Mouse (Mus musculus) left cerebral cortex, postnatal 10 days (tissue): ENCODE measurements at regions not wholly inside any gene's neighbourhood (a gene's known extent, or its start where the extent isn't known, plus 50 kb on each side); places are given as distances from the start of the nearest gene placed in this dataset.
A peak's percentile ranks its signal among the peaks of the same experiment; 100 is the strongest.
"Not testable (repeated sequence)": the region's sequence is repeated elsewhere in the genome, so short reads cannot be mapped to it uniquely, and the experiment has no call there.

Experiments
- DNase-seq, 2 experiments: peaks; one replicate each; pipeline ENCODE4 v3.0.0; 2021 to 2022; ENCODE audit warnings: low spot score in 2 of 2, mixed read lengths in 1 of 2; ENCODE audit errors: extremely low spot score in 1 of 2
- intact Hi-C: fragments of 180-260 bp; cut with DNase I; formaldehyde crosslinking; loops from one replicate; pipeline ENCODE4 v1.15.1; 2025

DNA sequence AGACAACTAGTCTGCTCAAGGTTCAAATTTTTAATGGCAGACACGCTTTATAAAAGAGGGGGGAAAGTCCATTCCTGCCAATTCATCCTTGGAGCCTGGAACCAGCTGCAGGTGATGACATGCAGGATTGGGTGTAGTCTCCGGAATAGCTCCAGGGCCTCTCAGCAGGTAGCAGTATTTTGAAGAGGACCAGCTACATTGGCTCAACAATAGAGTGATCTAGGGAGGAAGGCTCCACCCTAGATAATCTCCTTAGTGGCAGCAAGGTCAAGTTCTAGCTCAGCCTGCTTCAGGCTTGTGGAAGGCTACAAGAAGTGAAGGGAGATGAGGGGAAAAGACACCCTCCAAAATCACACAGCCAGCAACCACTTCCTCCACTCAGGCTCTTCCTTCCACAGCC lies 1405.1 kb downstream of the 4930444P10Rik start:
- intact Hi-C loops, DNase-seq: not testable (repeated sequence)

- intact Hi-C loops, result no loop called here
- DNase-seq, result no peak
Measured at GRCm38 (mm10) chr1:14686172-14686571, 1407.0 kb downstream of the 4930444P10Rik start.

- intact Hi-C loops, result no loop called here
Measured at GRCm38 (mm10) chr1:14680443-14680842, 1412.7 kb downstream of the 4930444P10Rik start.

GRCm38 (mm10) chr1:14672393-14672999 lies 1420.6 kb downstream of the 4930444P10Rik start:
- no peak for DNase-seq
- intact Hi-C loops, result no loop called here

More at GRCm38 (mm10) chr1:14680443-14680842, 1412.7 kb downstream of the 4930444P10Rik start:
- DNase-seq, result no peak

DNA sequence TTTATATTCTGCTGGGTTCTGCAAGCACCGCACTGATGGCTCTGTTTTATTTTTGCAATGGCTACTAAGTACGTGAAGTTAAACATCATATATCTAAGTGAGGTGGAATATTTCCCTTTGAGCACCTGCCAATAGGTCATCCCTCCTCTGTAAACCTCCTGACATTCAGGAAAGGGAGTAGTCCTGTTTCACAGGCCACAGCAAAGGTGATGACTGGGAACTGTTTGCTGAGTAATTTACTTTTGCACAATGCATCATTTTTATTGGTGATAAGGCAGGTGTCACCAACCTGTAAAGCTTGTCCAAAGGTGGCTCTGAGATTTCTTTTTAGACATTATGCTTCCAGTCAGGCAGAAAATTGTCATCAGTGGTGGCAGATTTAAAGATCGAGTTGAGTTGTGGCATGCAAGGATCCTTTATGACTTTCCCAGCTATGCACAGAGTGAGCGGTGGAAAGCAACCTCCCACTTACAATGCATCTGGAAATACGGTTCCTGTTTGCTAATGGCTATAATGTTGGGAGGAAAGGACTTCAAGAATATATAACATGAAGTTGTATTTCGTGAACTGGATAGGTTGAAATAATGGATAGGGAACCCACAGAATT lies 1430.3 kb downstream of the 4930444P10Rik start:
- no peak for DNase-seq
- intact Hi-C loops, result no loop called here

DNA sequence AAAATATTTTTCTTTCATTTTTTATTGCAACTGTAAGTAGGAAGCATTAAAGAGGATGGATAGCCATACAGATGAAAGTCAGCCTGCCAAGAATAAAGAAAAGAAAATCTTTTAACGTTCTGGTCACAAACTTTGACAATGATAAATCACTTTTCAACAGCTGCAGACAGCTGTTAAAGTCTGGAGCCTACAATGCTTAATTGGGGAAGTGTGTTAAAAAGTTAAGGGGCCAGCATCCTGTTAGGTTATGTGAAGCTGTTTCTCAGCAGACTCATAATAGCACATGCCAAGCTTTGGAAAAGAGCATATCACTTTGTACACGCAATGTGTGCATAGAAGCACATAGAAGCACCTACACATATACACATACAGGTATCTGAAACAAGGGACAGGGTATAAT lies 1431.3 kb downstream of the 4930444P10Rik start:
- DNase-seq, result no peak
- intact Hi-C loops, result no loop called here

DNA sequence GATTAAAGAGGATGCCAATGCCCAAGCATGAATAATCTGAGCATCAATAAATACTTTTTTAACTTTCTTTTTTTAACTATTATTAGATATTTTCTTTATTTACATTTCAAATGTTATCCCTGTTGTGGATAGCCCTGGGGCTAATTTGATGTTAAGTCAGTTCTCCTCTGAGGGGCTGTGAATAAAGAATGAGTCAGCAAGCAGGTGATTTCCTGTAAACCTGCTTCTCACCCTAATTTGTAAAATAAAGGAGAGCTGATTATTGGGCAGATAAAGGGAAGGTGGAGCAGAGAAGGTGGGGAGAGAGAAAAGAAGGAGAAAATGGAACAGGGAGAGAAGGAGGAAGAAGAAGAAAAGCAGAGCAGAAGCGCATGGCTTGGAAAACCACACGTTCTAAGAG lies 1442.8 kb downstream of the 4930444P10Rik start:
- no peak for DNase-seq
- intact Hi-C loops, result no loop called here

DNA sequence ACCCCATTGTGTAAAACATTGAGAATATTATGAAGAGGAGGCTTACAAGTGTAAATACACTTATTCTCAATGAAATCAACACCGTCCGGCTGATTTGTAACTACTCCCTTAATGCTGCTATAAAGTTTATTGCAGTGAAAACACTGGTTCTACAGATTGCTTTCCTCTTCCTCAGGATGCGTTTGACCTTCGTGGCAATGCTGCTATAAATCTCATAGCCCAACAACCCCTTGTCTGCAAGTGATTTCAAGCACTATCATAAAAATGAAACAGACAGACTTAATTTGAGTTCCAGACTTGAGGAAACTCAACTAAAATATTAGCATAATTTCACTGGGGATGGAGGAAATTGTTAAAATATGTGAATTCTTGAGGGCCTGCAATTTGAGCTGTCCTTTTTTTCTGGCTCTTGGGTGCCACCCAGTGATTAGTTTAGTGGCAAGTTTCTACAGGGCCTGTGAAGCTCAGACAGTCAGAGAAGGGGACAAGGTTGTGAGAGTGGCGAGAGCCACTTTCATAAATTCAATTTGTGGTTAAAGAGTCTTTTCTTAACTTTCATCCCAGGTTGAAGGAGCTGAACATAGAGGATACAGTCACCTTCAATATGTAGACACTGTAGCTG lies 1457.4 kb downstream of the 4930444P10Rik start:
- intact Hi-C loops, result loop anchor here (2.0 kb wide), 2 partner anchors 845 to 851 kb away; no protein-coding TSS in a partner anchor
- peak; percentile 24 to 38 for DNase-seq

DNA sequence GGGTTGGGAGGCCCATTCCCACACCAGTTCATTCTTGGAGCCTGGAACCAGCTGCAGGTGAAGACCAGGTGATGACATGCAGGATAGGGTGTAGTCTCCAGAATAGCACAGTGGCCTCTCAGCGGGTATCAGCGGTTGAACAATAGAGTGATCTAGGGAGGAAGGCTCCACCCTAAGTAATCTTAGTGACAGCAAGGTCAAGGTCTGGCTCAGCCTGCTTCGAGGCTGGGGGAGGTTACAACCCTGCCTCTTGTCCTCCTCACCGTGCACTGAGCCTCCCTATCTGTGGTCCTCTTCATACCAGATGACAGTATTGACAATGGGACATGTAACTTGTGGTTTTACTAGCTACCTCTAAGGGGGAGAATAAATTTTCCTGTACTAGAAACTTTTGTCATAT lies 1461.1 kb downstream of the 4930444P10Rik start:
- DNase-seq, result no peak
- intact Hi-C loops, result no loop called here

DNA sequence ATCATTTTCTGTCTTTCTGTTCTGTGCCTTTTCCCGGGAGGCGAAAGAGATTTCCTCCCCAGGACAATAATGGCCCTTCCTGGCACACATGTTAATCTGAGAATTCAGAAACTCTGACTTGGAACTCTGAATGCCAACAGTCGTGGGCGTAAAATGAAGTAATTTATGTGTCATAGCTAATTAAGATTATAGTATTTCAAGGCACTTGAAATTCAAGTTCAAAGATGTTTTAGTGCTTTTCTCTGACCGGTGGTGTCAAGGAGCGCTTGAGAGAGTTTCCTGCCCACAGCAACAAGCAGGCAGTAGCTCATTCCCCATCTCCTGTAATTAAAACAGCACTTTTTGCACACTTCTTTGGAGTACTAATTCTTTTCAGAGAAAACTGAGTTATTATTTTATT lies 1465.9 kb downstream of the 4930444P10Rik start:
- intact Hi-C loops, result no loop called here
- no peak for DNase-seq

DNA sequence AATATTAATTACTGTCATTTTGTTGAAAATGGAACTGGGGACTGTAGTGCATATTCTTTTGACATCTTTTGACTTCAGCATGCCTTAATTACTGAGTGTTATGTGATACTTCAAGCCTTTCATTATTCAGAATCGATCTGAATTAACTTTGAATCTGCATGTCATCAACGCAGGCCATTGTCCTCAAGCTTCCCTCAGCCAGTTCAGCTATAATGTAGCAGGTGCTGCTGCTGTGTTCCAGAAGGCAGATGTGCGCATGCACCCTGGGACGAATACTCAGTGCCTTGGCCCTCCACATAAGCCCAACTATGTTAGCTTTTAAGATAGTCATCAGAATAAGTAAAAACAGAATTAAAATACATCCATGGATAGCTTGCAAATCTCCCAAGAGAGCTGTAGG lies 1466.4 kb downstream of the 4930444P10Rik start:
- no peak for DNase-seq
- intact Hi-C loops, result no loop called here

DNA sequence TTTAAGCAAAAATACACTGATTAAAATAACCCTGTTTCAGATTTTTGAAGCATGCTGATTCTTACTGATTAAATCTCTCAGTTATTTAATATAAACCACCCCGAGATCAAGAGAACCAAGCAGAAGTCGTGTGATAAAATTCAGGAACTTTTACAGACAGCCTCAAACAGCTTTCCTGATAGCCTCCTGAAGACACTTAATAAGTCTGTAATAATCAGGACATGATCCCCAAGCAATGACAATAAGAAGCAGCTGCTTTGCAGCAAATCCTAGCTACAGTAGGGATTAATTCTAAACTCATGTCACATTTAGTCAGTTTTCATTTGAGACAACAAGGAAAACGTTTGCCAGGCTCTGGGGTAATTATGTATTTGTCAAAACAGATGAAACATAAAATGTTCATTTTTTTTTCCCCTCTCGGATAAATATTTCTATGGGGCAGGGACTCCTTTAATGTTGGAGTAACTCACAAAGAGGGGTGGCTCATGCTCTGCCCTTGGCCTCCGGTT lies 1472.1 kb downstream of the 4930444P10Rik start:
- DNase-seq, result no peak
- intact Hi-C loops, result no loop called here

GRCm38 (mm10) chr1:14613232-14613894 lies 1479.8 kb downstream of the 4930444P10Rik start:
- intact Hi-C loops, result no loop called here
- no peak for DNase-seq

- DNase-seq, result no peak
- intact Hi-C loops, result no loop called here
Measured at GRCm38 (mm10) chr1:14609054-14609453, 1484.1 kb downstream of the 4930444P10Rik start.

- no peak for DNase-seq
- intact Hi-C loops, result no loop called here
Measured at GRCm38 (mm10) chr1:14595961-14596360, 1497.2 kb downstream of the 4930444P10Rik start.

GRCm38 (mm10) chr1:14589905-14590304 lies 1503.2 kb downstream of the 4930444P10Rik start:
- intact Hi-C loops, result no loop called here
- DNase-seq, result no peak

- no peak for DNase-seq
- intact Hi-C loops, result no loop called here
Measured at GRCm38 (mm10) chr1:14579376-14579775, 1513.7 kb downstream of the 4930444P10Rik start.

- intact Hi-C loops, result no loop called here
- no peak for DNase-seq
Measured at GRCm38 (mm10) chr1:14576263-14576662, 1516.9 kb downstream of the 4930444P10Rik start.

DNA sequence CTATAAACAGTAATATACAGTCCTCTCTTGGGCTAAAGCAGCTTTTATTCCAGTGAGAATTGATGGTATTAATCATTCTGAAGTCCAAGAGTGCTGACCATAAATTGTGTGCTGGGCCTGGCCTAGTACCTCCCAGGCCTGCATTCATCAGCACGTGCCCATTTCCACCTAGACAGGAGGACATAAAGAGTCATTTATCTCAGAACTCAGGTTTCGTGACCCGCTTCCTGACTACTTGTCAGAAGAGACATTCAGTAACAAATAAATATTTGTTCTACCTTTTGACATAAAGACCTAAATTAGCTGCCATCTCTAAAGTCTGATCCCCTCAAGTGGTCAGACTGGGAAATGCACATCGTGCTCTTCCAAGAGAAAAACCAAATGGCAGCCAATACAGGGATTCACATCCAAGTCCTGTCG lies 1522.6 kb downstream of the 4930444P10Rik start:
- no peak for DNase-seq
- intact Hi-C loops, result no loop called here

DNA sequence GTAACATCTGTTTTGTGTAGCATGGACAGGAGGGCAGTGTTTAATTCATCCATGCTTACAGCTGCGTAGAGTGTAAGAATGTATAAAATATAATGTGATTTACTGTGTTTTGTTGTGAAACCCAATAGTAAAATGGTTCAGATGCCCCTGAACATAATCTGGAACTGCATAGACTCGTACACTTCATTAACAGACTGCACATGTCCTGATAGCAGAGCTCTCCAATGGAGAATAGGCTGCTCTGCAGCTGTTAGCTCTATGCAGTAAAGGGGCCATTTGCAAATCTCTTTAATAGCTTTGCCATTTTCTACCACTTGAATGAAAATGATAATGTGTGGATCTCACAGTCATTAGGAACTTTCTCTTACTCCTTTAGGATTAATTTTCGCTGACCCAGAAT lies 1523.0 kb downstream of the 4930444P10Rik start:
- no peak for DNase-seq
- intact Hi-C loops, result no loop called here
